Mouse (Mus musculus): ENCODE data around the gene Hoxb8. TPM values are rescaled to one million over a fixed set of nuclear protein-coding genes. Genes with fewer than 3 reads are reported as not detected.

The Hoxb8 gene
- polyA plus RNA-seq, 1 experiment from 2014 or later = not detected

DNA sequence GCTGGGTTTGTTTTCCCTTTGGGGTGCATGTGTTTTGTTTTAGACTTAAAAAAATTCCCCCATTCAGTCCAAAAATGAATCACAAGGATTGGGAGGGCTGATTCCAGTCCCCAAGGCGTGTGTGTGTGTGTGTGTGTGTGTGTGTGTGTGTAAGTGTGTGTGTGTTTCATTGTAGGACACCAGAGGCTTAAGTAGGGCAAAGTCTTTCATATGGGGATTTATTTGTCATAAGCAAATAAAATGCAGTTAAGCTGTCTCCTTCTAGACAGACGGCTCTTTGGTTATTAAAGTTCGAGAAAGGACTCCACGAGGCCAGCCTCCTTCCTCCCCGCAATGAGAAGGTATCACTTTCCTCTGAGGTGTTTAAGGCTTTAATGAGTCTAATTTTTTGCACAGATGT is 40.1 kb downstream of the Hoxb8 start:
- Histone ChIP-seq H3K4me2 (no peak overlapping the region), H3K27me3 (replicated peaks) (peaks cover 96% of the 10 kb centered on the region), H3K27ac (ENCODE audit: poor library complexity, severe bottlenecking) (no peak overlapping the region), H3K36me3 (no peaks in the 10 kb centered on the region), H3K9me3 (replicated peaks) (no peaks in the 10 kb centered on the region), H3K4me3 (no peak overlapping the region), H3K9ac (no peak overlapping the region), H3K4me1 (replicated peaks) (peaks cover 12% of the 10 kb centered on the region)
- WGBS = 28% methylated on average over 5 of the region's 5 CpGs
- ATAC-seq (ENCODE audit: insufficient number of reproducible peaks, low FRiP score) = no peak

DNA sequence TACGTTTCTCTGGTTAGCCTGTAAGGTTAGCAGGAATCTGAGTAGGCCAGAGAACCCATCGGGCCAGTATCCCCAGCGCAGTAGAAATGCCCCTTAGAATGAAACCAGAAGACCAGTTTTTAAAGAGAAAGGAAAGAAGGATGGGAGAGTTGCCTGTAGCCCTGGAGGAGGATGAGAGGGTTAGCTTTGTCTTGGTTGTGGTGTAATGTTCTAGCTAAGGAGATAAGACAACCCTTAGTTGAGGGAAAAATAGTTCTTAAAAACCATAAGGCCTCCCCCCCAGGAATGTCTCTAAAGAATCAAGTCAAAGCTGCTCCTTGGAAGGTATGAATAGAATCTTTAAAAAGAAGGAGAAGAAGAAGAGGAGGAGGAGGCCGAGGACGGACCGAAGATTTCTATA is 41.0 kb downstream of the Hoxb8 start:
- no peak for ATAC-seq (ENCODE audit: insufficient number of reproducible peaks, low FRiP score)
- Histone ChIP-seq H3K4me3 (no peak overlapping the region), H3K4me2 (no peak overlapping the region), H3K36me3 (no peaks in the 10 kb centered on the region), H3K27ac (ENCODE audit: poor library complexity, severe bottlenecking) (no peak overlapping the region), H3K9ac (no peak overlapping the region), H3K27me3 (replicated peaks) (peaks cover 98% of the 10 kb centered on the region), H3K4me1 (replicated peaks) (peaks cover 12% of the 10 kb centered on the region), H3K9me3 (replicated peaks) (no peaks in the 10 kb centered on the region)
- 17% methylated on average over 6 of the region's 6 CpGs for WGBS

DNA sequence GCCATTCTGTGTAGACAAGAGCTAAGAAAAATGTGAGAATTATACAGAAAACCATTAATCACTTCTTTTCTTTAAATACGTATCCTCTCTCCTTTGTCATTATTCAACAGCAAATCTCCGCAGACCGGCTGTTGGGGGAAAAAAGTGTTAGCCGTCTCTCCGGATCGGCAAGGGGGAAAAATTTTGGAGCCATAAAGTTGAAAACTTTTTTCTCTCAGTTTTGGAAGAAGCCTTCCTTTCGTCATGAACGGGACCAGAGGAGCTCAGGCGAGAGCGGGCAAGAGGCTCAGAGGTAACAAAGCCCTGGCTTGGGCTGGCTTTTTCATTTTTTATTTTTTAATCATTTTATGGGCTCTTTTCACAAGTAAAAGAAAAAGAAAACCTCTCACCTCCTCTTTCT is 41.4 kb downstream of the Hoxb8 start, which contains the start of gene Hoxb3:
Hoxb3 (plus strand) TSS at position 173 of the 400 bp plus-strand sequence.
- Histone ChIP-seq H3K4me1 (replicated peaks) (peaks cover 12% of the 10 kb centered on the region), H3K9me3 (replicated peaks) (no peaks in the 10 kb centered on the region), H3K9ac (no peak within 1 kb of the TSS), H3K4me2 (no peak within 1 kb of the TSS), H3K4me3 (no peak within 1 kb of the TSS), H3K27ac (ENCODE audit: poor library complexity, severe bottlenecking) (no peak within 1 kb of the TSS), H3K36me3 (no peaks in the 10 kb centered on the region), H3K27me3 (replicated peaks) (peaks cover 98% of the 10 kb centered on the region)
- WGBS = 19% methylated on average over 10 of the region's 10 CpGs
- no peak for ATAC-seq (ENCODE audit: insufficient number of reproducible peaks, low FRiP score)

- no peak overlapping the region for H3K4me2 ChIP-seq
Measured at GRCm38 (mm10) chr11:96324125-96324524, 42.4 kb downstream of the Hoxb8 start.

DNA sequence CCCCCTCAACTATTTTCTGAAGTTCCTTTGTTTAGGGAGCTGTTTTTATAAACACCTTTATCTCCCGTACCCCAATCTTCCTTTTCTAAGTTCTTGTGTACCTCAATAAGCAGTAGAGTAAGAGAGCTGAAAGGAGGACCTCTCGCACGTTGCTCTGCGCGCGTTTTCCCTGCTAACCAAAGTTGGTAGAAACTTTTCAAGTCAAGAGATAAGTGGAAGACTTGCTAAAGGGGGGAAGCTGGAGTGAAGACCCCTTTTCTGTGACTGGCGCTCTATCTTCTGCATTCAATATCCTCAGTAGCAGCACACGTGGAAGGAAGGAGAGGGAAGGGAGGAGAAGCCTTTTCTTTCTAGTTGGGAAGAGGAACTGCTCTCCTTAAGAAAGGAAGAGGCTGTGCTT is 43.3 kb downstream of the Hoxb8 start:
- 9% methylated on average over 8 of the region's 8 CpGs for WGBS

More at GRCm38 (mm10) chr11:96324125-96324524, 42.4 kb downstream of the Hoxb8 start:
- WGBS = 4% methylated on average over 5 of the region's 5 CpGs
- H3K27me3 ChIP-seq (replicated peaks) = peaks cover 98% of the 10 kb centered on the region
- no peaks in the 10 kb centered on the region for H3K36me3 ChIP-seq
- peaks cover 6% of the 10 kb centered on the region for H3K4me1 ChIP-seq (replicated peaks)
- ATAC-seq (ENCODE audit: insufficient number of reproducible peaks, low FRiP score) = no peak
- no peaks in the 10 kb centered on the region for H3K9me3 ChIP-seq (replicated peaks)
- H3K27ac ChIP-seq (ENCODE audit: poor library complexity, severe bottlenecking) = no peak overlapping the region
- no peak overlapping the region for H3K9ac ChIP-seq
- no peak overlapping the region for H3K4me3 ChIP-seq

DNA sequence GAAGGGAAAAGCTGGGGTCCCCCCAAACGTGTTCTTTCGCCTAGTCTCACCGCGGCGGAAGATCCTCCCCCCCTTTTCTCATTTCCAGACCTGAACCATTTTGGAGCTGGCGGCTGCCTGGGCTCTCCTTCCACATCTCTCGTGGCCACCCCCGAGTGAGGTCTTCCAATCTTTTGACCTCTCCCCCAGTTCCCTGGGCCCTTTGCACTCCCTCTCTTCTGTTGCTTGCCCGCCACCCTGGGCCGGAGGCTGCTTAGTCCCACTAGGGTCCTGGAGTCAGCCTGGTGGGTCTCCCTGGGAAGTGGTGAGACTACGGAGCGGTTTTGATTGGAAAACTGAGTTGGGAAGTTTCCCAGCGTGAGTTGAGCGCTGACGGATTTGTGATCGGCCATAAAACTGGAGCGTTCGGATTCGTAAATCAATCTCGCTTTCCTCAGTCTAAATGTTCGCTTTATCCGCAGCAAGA is 44.1 kb downstream of the Hoxb8 start:
- H3K36me3 ChIP-seq = no peaks in the 10 kb centered on the region
- no peaks in the 10 kb centered on the region for H3K4me1 ChIP-seq (replicated peaks)
- no peak overlapping the region for H3K9ac ChIP-seq
- no peak overlapping the region for H3K27ac ChIP-seq (ENCODE audit: poor library complexity, severe bottlenecking)
- H3K4me2 ChIP-seq = peak overlapping the region; percentile 18; the same call in 1 of the 2 replicates
- no peak for ATAC-seq (ENCODE audit: insufficient number of reproducible peaks, low FRiP score)
- WGBS = 8% methylated on average over 22 of the region's 22 CpGs
- 0 out of 2 replicates have a peak overlapping the region, but pooled peaks have one; percentile 1 for H3K4me3 ChIP-seq
- H3K27me3 ChIP-seq (replicated peaks) = peaks cover 99% of the 10 kb centered on the region
- no peaks in the 10 kb centered on the region for H3K9me3 ChIP-seq (replicated peaks)

More for the DNA sequence above, 43.3 kb downstream of the Hoxb8 start:
- Histone ChIP-seq H3K27me3 (replicated peaks) (peaks cover 98% of the 10 kb centered on the region), H3K9me3 (replicated peaks) (no peaks in the 10 kb centered on the region), H3K4me3 (no peak overlapping the region), H3K27ac (ENCODE audit: poor library complexity, severe bottlenecking) (no peak overlapping the region), H3K9ac (no peak overlapping the region), H3K4me2 (no peak overlapping the region), H3K36me3 (no peaks in the 10 kb centered on the region), H3K4me1 (replicated peaks) (peaks cover 3% of the 10 kb centered on the region; the same call in 1 of the 2 replicates)
- no peak for ATAC-seq (ENCODE audit: insufficient number of reproducible peaks, low FRiP score)

DNA sequence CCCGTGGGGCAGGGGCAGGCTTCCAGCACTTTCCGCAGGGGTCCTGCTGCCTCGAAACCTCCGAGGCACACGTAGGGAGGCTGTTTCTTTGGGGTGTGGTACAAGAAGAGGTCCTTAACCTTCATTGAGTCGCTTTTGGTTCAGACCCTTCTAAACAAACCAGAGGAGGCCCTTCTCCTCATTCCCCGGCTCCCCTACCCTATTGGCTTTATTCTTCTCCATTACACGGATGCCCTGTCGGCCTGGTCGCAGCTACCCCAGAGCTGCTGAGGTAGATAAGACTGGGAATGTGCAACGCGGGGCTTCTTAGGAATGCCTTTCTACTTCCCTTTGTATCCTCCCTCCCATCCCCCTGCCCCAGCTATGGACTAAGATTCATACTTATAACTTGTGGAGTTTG is 45.0 kb downstream of the Hoxb8 start:
- 4% methylated on average over 12 of the region's 12 CpGs for WGBS
- Histone ChIP-seq H3K9me3 (replicated peaks) (no peaks in the 10 kb centered on the region), H3K9ac (no peak overlapping the region), H3K27ac (ENCODE audit: poor library complexity, severe bottlenecking) (no peak overlapping the region), H3K4me2 (no peak overlapping the region), H3K27me3 (replicated peaks) (peaks cover 100% of the 10 kb centered on the region), H3K36me3 (no peaks in the 10 kb centered on the region), H3K4me3 (no peak overlapping the region), H3K4me1 (replicated peaks) (no peaks in the 10 kb centered on the region)
- no peak for ATAC-seq (ENCODE audit: insufficient number of reproducible peaks, low FRiP score)

DNA sequence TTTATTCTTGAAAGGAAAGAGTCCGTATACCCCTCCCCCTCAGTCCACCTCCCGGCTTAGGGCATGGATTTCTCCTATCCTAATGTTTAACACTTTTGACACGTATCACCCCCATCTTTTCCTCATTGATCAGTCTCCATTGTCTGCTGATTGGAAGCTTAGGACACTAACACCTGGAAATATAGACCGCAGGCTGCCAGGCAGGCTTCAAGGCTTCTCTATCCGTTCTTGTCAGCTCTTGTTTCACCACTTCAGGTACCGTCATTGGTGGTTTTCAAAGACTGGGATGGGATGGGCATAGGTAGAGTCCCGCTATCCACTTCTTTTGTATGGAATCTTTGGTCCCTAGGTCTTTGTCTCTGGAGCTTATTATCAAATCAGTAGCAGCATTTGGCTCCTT is 45.4 kb downstream of the Hoxb8 start:
- Histone ChIP-seq H3K4me1 (replicated peaks) (no peaks in the 10 kb centered on the region), H3K36me3 (no peaks in the 10 kb centered on the region), H3K4me2 (no peak overlapping the region), H3K9ac (no peak overlapping the region), H3K9me3 (replicated peaks) (no peaks in the 10 kb centered on the region), H3K27me3 (replicated peaks) (peaks cover 100% of the 10 kb centered on the region), H3K4me3 (no peak overlapping the region), H3K27ac (ENCODE audit: poor library complexity, severe bottlenecking) (no peak overlapping the region)
- no peak for ATAC-seq (ENCODE audit: insufficient number of reproducible peaks, low FRiP score)
- 5% methylated on average over 7 of the region's 7 CpGs for WGBS

- WGBS = 13% methylated on average over 5 of the region's 5 CpGs
- Histone ChIP-seq H3K36me3 (no peaks in the 10 kb centered on the region), H3K9me3 (replicated peaks) (no peaks in the 10 kb centered on the region), H3K4me3 (no peak overlapping the region), H3K4me1 (replicated peaks) (0 out of 2 replicates have a peak, but pooled peaks cover 2% of the 10 kb centered on the region), H3K27ac (ENCODE audit: poor library complexity, severe bottlenecking) (no peak overlapping the region), H3K27me3 (replicated peaks) (peaks cover 100% of the 10 kb centered on the region), H3K4me2 (no peak overlapping the region), H3K9ac (no peak overlapping the region)
- no peak for ATAC-seq (ENCODE audit: insufficient number of reproducible peaks, low FRiP score)
Measured at GRCm38 (mm10) chr11:96327750-96328149, 46.0 kb downstream of the Hoxb8 start.

DNA sequence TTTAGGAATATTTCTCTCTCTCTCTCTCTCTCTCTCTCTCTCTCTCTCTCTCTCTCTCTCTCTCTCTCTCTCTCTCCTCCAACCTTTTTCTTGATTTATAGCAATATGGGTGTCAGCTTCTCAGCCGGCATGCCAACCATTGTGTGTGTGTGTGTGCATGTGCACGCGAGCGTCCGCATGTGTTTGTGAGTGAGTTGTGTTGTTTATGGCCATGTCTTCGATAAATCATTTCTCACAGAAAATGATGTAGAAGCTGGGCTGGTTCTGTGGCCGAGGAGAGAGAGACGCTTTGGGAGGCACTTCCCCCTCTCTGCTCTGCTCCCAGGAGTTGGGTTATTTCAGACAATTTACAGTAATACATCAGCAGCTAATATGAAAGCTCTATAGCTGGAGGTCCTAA is 46.9 kb downstream of the Hoxb8 start:
- H3K4me3 ChIP-seq = no peak overlapping the region
- H3K36me3 ChIP-seq = no peaks in the 10 kb centered on the region
- H3K27me3 ChIP-seq (replicated peaks) = peaks cover 100% of the 10 kb centered on the region
- H3K9me3 ChIP-seq (replicated peaks) = no peaks in the 10 kb centered on the region
- H3K9ac ChIP-seq = no peak overlapping the region
- H3K27ac ChIP-seq (ENCODE audit: poor library complexity, severe bottlenecking) = no peak overlapping the region
- no peak overlapping the region for H3K4me2 ChIP-seq
- ATAC-seq (ENCODE audit: insufficient number of reproducible peaks, low FRiP score) = no peak
- 0 out of 2 replicates have a peak, but pooled peaks cover 6% of the 10 kb centered on the region for H3K4me1 ChIP-seq (replicated peaks)
- 12% methylated on average over 8 of the region's 8 CpGs for WGBS

DNA sequence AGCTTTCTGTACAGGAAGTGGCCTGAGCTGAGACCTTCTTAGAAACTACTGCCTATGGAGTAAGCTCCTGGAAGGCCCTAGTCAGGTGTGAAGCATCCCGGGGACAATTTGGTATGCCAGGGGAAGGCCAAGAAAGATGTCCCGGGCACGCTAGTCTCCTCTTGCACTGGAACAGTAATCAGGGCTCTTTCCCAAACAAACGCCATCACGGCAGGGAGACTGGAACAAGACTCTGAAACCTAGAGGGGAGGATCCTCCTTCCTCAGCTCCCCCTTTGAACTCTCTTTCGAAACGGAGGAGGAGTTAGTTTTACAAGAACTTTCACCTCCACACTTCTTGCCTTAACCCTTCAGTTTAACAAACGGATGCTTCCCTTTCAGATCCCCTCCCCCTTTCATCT is 50.4 kb downstream of the Hoxb8 start:
- Histone ChIP-seq H3K9me3 (replicated peaks) (no peaks in the 10 kb centered on the region), H3K36me3 (no peaks in the 10 kb centered on the region), H3K27me3 (replicated peaks) (peaks cover 100% of the 10 kb centered on the region), H3K4me3 (peak overlapping the region; percentile 40), H3K4me2 (peak overlapping the region; percentile 62; the same call in 1 of the 2 replicates), H3K4me1 (replicated peaks) (0 out of 2 replicates have a peak, but pooled peaks cover 6% of the 10 kb centered on the region), H3K9ac (no peak overlapping the region), H3K27ac (ENCODE audit: poor library complexity, severe bottlenecking) (no peak overlapping the region)
- WGBS = 2% methylated on average over 8 of the region's 8 CpGs
- no peak for ATAC-seq (ENCODE audit: insufficient number of reproducible peaks, low FRiP score)

GRCm38 (mm10) chr11:96332618-96333032 is 50.9 kb downstream of the Hoxb8 start:
- H3K4me1 ChIP-seq (replicated peaks) = 0 out of 2 replicates have a peak, but pooled peaks cover 6% of the 10 kb centered on the region
- under 1% methylated on average over 33 of the region's 35 CpGs for WGBS
- H3K9ac ChIP-seq = peak overlapping the region; percentile 57
- H3K27me3 ChIP-seq (replicated peaks) = peaks cover 100% of the 10 kb centered on the region
- H3K36me3 ChIP-seq = no peaks in the 10 kb centered on the region
- H3K4me2 ChIP-seq = peak overlapping the region; percentile 62
- peak overlapping the region; percentile 40 for H3K4me3 ChIP-seq
- 0 out of 2 replicates have a peak overlapping the region, but pooled peaks have one; percentile 14 for H3K27ac ChIP-seq (ENCODE audit: poor library complexity, severe bottlenecking)
- no peaks in the 10 kb centered on the region for H3K9me3 ChIP-seq (replicated peaks)
- ATAC-seq (ENCODE audit: insufficient number of reproducible peaks, low FRiP score) = no peak

Measured in heart, embryonic 12.5 days (tissue).